Mouse (Mus musculus) ES-CJ7 (cell line): ENCODE results near the gene Tap2.

ENCODE experiments used
- DNase-seq: peaks from one replicate; pipeline ENCODE4 v3.0.0; 2011; ENCODE audit warnings: low read depth, low spot score

The Tap2 gene

GRCm38 (mm10) chr17:34196491-34196890 lies 6.8 kb upstream of the Tap2 start:
- no peak for DNase-seq

DNA sequence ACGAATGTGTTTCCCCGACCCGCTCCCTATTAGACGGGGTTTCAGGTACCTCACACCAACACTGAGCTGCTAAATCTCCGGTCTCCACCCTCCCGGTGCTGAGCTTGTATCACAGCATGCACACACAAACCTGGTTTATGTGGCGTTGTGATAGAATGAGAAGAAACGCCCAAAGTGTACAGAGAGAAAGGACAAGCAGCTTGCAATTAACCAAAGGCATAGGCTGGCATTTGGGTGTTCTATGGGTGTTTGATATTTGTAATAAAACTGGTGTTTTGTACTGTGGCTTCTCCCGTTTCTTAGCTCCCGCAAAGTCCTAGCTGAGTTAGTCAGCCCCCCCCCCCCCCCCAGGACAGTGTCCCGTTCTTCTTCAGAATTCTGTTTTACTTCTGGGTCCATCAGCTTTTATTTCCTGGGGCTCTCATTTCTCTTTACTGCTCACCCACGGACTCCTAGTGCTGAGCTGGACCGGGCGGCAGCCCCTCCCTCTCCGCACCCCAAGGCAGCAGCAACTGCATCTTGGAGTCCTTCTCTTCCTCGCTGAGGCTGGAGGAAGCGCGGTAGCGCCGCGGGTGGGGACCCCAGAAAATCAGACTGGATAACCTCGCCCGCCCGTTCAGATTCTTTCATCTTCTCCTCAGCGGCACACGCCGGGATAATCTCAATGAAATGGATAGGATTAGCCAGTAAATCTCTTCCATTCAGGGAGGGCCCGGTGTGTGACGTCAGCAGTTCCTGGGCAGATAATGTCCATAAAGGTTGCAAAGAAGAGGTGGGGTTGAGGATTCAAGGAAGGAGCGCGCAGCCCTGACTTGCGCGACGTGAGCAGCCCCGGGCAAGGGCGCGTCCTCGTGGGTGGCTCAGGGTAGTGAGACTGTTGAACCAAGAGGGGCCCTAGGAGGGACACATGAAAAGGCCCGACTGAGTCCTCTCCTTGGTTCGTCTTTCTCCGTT lies 6.1 kb upstream of the Tap2 start, which contains the start of gene Psmb8:
TSS of gene Psmb8 (plus strand) at position 781 of the 954 bp plus-strand sequence.
- DNase-seq: peak; percentile 81

DNA sequence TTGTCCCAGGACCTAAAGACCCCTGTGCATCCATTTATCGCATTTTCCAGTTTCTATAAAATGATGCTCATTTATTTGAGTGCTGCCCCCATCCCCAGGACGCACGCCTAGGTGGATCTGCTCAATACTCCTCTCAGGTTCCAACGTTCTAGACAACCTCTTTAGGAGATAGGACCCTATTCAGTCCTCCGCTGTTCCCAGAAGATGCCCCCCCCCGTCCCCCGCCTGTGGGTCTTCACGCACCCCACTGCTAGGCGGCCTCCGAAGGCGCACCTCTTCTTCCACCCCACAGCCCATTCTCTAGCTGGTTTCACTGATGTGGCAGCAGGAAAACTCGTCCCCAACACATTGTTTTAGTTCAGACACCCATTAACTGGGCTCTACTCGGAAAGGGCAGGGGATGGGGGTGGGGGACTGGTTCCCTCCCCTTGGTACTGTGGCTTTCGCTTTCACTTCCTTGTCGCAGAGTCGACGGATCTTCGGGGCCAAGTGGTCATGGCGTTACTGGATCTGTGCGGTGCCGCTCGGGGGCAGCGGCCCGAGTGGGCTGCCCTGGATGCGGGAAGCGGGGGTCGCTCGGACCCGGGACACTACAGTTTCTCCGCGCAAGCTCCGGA lies 5.3 kb upstream of the Tap2 start:
- DNase-seq: no peak

GRCm38 (mm10) chr17:34198521-34198912 lies 4.8 kb upstream of the Tap2 start:
- DNase-seq: no peak

GRCm38 (mm10) chr17:34199050-34199619 lies 4.2 kb upstream of the Tap2 start:
- DNase-seq: no peak

DNA sequence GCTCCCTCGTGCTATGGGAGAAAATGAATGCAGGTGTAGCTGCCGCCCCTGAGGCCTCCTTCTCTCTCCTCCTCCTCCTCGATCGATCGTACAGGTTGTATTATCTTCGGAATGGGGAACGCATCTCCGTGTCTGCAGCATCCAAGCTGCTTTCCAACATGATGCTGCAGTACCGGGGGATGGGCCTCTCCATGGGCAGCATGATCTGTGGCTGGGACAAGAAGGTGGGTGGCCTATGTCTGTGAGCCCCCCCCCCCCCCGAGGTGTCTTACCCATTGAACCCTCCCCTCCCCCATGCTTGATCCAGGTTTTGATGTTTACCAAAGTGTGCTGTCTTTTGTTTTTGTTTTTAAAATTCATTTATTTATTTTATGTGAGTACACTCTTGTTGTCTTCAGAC lies 3.3 kb upstream of the Tap2 start:
- no peak for DNase-seq

GRCm38 (mm10) chr17:34200772-34201505 lies 2.4 kb upstream of the Tap2 start:
- DNase-seq: no peak

DNA sequence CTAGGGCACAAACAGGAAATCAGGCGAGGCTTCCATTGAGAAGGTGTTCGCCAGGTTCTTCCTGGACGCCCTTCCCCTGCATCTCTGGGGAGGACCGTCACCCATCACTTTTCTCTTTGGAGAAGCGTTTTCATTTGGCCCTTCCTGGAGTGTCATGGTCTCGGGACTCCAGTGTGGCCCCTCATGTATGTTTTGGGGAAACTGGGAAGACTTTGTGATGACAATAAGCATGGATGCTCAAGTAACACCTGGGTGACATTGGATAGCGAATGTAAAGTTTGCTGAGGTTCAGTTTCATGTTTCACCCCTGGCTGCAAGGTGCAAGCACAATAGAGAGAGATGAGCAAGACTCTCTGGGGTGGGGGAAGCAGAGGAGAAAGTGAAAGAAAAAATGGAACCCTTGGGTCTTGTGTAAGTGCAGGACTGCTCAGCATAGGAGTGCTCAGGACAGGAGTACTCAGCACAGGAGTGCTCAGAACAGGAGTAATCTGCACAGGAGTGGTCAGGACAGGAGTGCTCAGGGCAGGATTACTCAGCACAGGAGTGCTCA lies 1.7 kb upstream of the Tap2 start:
- DNase-seq: no peak

DNA sequence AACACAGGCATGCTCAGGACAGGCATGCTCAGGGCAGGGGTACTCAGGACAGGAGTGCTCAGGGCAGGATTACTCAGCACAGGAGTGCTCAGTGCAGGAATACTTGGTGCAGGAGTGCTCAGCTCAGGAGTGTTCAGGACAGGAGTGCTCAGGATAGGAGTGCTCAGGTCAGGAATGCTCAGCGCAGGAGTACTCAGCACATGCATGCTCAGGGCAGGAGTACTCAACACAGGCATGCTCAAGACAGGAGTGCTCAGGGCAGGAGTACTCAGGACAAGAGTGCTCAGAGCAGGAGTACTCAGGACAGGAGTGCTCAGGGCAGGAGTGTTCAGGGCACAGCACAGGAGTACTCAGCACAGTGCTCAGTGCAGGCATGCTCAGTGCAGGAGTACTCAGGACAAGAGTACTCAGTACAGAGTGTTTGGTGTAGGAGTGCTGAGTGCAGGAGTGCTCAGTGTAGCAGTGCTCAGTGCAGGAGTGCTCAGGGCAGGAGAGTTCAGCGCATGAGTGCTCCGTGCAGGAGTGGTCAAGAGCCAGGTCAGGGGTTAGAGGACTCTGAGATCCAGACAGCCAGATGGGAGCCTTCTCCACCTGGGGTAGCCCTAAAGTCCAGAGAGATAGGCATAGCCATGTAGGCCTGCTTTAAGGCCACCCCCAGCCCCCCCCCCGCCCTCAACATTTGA lies 426 bp upstream of the Tap2 start:
- DNase-seq: no peak

DNA sequence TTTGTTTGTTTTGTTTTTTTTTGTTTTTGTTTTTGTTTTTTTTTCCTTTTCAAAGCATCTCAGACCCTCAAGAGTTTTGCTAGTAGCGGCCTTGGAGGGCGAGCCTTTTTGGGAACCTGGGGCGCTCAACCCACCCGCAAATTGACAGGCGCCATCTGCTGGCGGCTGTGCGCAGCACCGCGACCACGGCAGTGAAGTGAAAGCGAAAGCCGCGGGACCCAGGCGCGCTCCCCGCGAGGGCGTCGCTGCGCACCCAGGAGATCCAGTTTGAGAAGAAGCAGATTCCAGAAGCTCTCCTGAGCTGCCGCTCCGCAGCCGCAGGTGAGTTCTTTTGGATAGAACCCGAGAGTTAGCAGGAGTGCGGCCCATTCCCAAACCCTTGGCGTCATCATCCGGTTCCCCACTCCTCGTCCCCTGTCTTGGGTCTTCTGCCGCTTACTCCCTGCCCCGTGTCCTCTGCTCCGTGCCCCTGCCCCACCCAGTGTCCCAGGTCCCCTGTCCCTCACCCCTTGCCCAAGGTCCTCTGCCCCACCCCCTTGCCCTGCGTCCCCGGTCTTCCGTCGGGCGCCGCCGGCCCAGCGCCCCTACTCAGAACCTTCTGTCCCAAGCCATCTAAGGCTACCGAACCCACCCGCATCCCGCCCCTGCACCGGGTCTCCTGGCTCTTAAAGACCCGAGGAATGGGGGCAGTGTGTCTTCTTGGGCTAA lies 1.1 kb downstream of the Tap2 start:
- peak; percentile 71 for DNase-seq

DNA sequence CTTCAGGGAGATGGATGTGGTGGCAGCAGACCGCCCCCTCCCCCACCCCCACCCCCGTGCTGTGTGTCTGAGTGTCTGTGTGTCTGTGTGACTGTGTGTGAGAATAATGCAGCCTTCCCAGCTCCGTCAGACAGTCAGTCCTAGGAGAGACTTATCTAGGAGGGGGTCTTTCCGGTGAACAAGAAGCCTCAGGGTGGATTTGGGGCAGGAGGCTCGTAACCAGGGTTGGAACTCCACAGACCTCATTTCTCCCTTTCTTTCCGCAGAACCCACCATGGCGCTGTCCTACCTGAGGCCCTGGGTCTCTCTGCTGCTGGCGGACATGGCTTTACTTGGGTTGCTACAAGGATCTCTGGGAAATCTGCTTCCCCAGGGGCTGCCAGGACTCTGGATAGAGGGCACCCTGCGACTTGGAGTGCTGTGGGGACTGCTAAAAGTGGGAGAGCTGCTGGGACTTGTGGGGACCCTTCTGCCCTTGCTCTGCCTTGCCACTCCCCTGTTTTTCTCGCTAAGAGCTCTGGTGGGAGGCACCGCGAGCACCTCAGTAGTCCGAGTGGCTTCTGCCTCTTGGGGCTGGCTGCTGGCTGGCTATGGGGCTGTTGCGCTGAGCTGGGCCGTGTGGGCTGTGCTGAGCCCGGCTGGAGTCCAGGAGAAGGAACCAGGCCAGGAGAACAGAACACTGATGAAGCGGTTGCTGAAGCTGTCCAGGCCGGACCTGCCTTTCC lies 1.9 kb downstream of the Tap2 start:
- DNase-seq: no peak

GRCm38 (mm10) chr17:34205746-34206176 lies 2.4 kb downstream of the Tap2 start:
- peak; percentile 61 for DNase-seq

- DNase-seq: no peak
These were observed 3.4 kb downstream of the Tap2 start for GRCm38 (mm10) chr17:34206731-34207130.

DNA sequence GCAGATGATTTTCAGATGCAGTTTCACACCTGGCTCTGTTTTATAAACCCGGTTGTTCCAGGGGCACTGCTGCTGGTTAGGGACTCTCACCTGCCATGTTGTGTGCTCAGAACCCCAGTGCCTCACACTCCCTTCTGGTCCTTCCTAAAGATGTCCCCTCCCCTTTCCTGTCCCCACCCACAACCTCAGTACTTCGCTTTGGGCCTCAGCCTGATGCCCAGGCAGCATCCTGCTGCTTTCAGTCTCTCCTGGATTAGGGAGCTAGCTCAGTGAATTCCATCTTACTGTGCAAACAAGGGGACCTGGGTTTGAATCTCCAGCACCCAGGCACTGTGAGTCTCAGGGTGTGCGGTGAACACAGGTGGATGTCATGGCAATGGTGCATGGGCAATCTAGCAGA lies 4.1 kb downstream of the Tap2 start:
- DNase-seq: no peak

DNA sequence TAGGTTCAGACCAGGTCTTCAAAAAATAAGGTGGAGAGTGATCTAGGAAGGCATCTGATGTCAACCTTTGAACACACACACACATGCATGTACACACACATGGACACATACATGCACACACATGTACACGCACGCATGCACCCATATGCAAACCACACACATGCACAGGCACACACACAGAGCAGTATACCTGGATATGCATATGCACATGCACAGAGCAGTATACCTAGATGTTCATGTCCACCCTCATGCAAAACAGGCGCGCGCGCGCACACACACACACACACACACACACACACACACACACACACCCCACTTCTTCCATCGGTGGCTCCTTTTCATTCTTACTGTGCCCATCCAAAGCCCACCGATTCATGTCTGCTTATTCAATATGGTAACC lies 4.5 kb downstream of the Tap2 start:
- DNase-seq: no peak

DNA sequence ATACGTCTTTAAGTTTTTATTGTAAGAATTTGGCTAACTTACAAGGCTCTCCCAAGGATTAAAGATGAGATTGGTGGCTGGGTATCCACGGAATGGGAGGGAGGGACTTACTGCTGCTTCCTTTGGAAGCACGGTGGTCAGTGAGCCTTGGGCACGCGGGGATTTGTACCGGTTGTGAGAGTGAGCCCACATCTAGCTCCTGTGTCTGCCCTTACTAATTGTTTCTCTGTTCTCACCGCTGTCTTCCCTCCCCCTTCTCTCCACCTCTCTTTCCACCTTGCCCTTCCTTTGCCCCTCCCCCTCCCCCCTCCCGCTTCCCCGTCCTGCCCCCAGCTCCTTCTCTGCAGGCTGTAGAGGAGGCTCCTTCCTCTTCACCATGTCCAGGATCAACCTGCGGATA lies 5.1 kb downstream of the Tap2 start:
- no peak for DNase-seq

DNA sequence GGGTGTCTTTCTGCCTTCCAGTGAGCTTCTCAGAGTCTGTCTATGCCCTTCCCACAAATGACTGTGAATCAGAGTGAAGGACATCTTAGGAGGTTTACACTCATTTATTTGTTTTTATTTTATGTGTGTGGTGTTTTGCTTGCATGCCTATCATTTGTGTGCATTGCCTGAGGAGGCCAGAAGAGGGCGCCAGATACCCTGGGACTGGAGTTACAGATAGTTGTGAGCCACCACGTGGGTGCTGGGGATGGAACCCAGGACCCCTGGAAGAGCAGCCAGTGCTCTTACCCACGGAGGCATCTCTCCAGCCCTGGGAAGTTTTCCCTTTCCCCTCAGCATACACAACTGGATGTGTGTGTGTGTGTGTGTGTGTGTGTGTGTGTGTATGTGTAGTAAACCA lies 6.4 kb downstream of the Tap2 start:
- peak; percentile 53 for DNase-seq

DNA sequence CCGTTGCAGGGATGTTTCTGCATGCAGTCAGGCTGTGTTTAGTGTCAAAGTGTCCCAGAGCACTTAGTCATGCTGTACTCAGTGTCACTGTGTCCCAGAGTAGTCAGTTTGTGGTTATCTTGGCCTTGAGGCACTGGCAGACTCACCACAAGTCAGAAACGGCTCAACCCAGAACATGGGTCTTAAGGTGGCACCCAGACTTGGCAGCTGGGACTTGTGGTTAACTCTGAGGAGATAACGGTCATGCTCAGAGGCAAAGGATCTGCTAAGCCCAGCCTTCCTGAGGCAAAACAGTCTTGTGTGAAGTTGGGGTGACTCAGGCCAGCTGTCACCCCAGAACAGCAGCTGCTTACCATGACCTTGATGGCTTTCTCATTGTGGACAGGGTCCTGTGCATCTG lies 7.3 kb downstream of the Tap2 start:
- DNase-seq: no peak

GRCm38 (mm10) chr17:34211746-34212365 lies 8.5 kb downstream of the Tap2 start:
- no peak for DNase-seq
